Mouse (Mus musculus): ENCODE measurements around the gene Foxn3.

DNA sequence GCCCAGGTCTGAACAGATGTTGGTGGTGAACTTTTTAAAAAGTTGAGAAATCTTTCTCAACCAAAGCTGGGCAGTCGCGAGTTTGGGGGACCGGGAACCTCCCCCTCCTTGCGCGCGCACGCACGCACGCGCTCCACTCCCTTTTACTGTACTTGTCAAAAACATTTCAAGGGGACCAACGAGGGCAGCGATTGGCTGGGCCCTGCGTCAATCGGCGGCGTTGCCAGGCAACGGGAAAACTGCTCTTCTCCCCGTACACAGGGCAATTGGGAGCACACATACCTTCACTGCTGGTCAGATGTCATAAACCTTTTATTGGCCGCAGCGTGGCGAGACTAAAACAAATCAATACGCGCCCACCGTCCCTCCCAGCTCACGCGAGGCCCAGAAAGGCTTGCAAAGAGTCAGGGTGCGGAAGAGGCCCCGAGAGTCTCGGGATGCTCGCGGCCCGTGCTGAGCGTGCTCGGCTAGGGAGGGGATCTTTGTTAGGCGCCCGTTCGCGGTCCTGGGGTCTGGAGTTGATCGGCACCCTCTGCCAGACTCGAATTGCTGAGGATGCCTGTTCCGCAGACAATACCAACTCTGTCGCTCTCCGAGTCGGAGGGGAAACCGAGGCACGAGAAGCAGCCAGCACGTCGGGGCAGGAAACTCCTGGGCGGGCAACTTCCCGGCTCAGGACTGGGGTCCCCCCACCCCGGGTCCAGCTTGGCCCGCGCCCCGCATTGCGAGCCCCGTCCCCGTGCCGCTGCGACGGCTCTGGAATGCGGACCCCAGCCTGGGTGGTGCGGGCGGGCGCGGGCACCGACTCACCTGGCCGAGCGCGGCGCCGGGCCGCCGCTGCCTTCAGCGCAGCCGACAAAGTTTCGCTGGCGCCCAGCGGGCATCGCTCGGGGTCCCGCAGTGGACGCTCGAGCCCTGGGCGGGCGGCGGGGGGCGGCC lies 171.2 kb downstream of the Foxn3 start:
- TF ChIP-seq POLR2A (IDR thresholded peaks at IDR 0.05; ENCODE audit: low read depth, low read length), result no peak
- TF ChIP-seq CTCF (IDR thresholded peaks at IDR 0.05; ENCODE audit: extremely low read depth, insufficient read depth, insufficient read length, insufficient replicate concordance), result no peak

All from spleen, adult 2 months (tissue).